Mouse (Mus musculus): ENCODE results near the gene Uvrag.

Gene Uvrag

GRCm38 (mm10) chr7:98853806-98854205 lies 287.1 kb downstream of the Uvrag start:
- no peak for DNase-seq (ENCODE audit: extremely low read depth, low read depth)

- no peak for DNase-seq (ENCODE audit: extremely low read depth, low read depth)
These were observed 287.8 kb downstream of the Uvrag start for GRCm38 (mm10) chr7:98852950-98853650.

GRCm38 (mm10) chr7:98851220-98851619 lies 289.7 kb downstream of the Uvrag start:
- no peak for DNase-seq (ENCODE audit: extremely low read depth, low read depth)

DNA sequence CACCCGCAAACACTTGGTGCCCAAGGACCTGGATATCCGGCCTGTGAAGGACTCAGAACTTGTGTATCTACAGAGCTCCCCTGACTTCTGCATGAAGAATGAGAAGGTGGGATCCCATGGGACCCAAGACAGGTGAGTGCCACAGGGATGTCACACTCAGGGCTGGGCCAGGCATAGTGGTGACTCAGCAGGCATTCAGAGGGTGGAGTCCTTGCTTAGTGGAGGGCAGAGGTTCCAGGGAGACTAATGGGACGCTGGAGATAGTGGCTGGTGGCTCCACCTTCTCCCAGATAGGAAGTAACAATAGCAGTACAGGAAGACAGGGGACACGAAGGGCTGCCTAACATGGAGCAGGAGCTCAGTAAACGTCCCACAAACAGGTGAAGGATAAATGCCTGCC lies 290.6 kb downstream of the Uvrag start:
- DNase-seq (ENCODE audit: extremely low read depth, low read depth) = no peak

DNA sequence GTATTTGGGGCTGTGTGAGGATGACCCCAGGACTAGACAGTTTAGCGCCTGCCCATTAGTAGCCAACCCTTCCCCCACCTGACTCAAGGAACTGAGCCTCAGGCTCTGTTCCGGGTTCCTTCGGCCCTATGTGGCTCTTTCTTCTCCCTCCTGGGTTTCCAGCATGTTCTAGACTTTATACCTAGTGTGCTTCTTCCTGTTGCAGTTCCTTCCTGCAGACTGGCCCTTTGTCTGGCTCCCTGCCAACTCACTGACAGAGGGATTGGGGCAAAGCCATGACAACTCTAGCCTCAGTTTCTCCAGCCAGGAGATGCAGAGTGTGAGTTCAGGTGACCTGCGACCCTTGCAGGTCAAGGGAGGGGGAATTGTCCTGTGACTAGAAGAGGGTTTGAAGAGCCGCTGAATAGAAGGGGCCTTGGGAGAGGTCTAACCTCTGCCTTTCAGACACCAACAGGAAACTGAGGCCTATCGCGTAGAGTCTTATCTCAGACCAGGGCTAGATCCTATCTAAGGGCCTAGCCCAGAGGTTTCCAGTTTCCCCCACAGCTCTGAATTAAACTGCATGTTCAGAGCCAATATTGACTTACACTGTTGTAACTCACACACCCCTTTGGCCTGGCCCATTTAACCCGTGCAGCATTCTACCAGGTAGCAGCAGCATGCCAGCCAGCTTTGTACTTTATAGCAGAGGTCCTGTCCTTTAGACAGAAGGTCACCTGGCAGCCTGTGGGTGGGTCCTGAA lies 291.9 kb downstream of the Uvrag start:
- no peak for DNase-seq (ENCODE audit: extremely low read depth, low read depth)

GRCm38 (mm10) chr7:98843649-98844048 lies 297.3 kb downstream of the Uvrag start:
- no peak for DNase-seq (ENCODE audit: extremely low read depth, low read depth)

DNA sequence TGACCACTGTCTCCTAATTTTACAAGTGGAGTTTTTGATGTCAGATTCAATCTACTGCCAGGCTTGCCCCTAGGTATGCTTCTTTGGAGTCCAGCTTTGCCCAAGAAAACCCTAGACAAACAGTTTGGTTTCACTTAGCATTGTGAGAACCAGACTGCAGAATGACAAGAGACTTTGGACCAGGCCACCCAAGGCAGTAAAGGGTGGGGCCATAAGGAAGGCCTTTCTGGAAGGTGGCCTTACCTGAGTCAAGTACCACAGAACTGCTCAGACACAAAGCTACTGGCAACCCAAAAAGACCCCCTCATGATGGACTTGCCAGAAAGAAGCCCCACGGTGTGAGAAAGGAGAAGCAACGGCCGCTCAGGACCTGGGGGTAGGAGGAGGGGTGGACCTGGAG lies 297.9 kb downstream of the Uvrag start:
- no peak for DNase-seq (ENCODE audit: extremely low read depth, low read depth)

DNA sequence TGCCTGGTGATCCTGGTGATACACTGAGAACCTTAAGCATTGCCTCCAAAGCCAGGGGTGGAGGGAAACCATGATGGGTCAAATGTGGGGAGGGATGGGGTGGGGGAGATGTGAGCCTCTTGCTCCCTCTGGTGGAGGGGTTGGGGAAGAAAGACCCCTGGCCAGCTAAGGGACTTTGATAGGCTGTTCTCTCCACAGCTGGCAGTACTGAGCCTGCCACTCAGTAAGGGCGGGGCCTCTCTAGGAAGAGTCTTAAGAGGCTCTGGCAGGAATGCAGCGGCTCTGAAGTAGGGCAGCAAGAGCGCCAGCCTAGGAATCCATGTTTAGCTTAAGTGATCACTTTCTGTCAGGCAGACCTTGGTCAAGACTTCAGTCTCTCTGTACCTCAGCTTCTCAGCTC lies 299.1 kb downstream of the Uvrag start:
- DNase-seq (ENCODE audit: extremely low read depth, low read depth) = no peak

GRCm38 (mm10) chr7:98840771-98841170 lies 300.2 kb downstream of the Uvrag start:
- no peak for DNase-seq (ENCODE audit: extremely low read depth, low read depth)

DNA sequence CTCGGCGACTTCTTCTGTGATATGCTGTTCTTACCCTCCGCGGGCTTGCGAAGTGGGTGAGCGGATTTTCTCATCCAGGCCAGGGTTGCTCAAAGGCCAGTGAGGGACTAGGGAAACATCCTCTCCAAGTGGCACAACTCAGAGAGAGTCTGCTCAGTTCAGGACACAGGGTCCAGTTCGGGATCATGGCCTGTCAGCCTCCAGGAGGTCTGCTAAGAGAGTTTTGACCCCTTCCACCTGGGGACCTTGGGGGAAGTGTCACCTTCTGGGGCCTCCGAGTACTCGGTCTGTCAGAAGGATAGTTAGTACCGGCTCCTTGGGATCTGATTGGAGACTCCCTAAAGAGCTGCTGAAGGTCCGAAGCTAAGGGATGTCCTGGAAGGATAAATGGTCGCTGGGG lies 301.6 kb downstream of the Uvrag start:
- no peak for DNase-seq (ENCODE audit: extremely low read depth, low read depth)

- no peak for DNase-seq (ENCODE audit: extremely low read depth, low read depth)
These were observed 302.2 kb downstream of the Uvrag start for GRCm38 (mm10) chr7:98838729-98839141.

DNA sequence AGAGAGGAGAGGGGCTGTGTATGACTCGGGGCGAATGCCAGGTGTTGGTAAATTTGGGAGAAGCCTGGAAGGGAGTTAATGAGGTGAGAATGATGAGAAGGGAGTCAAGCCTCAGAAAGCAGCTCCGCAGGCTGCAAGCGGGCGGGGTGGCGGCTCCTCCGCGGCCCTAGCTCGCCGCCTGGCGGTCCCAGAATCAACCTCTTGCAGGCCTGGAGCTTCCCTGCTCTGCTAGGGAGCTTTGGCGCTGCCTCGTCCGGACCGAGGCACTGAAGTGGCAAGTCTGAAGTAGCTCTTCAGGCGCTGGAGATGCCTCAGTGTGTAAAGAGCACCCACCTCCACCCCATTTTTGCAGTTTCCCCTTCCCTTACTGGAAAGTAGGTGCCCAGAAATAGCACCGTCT lies 303.0 kb downstream of the Uvrag start:
- no peak for DNase-seq (ENCODE audit: extremely low read depth, low read depth)

DNA sequence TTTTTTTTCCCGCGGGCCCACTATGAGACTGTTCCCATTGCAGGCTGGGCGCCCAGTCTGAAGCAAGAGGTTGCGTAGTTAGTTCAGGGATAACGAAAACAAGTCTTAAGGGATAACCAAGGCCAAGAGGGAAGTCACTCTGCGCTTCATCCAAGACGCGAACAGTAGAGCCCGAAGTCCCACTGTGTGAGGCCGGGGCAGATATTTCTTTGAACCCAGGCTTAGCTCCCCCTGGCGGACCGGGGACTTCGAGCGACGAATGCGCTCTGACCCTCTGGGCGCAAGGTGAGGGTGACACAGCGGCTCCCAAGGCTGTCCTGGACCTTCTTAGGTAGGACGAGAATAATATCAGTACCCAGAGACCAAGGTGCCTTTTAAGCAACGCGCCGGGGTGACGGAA lies 304.3 kb downstream of the Uvrag start:
- DNase-seq (ENCODE audit: extremely low read depth, low read depth) = no peak

GRCm38 (mm10) chr7:98835519-98836441 lies 305.2 kb downstream of the Uvrag start:
- DNase-seq (ENCODE audit: extremely low read depth, low read depth) = no peak
